In genomic region chr10:9699071-9699761, GRCm38 (mm10) we compare ENCODE assay signal across 15 mouse cellular contexts. TPM values are rescaled to one million over a fixed set of nuclear protein-coding genes. Genes with fewer than 3 reads are reported as not detected.
DNase-seq lines count a peak whose midpoint lies in the region; ATAC-seq and TF ChIP-seq lines count a peak whose summit lies in the region.
"Had no signal": no experiment of that assay in that cellular context is flagged by ENCODE, and none has a peak within 500 bp of the region (broad histone marks: within the 10 kb centered on the region; RNA-seq: fewer than 3 reads in every experiment).

No protein-coding gene starts in this region.

- H3K4me3 ChIP-seq in lung, embryonic 16.5 days (ENCODE audit: low read length) = no peak overlapping the region
- no peak overlapping the region for H3K4me3 ChIP-seq in heart, embryonic 10.5 days
- H3K4me3 ChIP-seq in stomach, postnatal 0 days (ENCODE audit: low read depth, low read length) = no peak overlapping the region
- H3K4me3 ChIP-seq: forebrain, embryonic 15.5 days; midbrain, embryonic 13.5 days had no signal

- intact Hi-C loops in heart, postnatal 25 days (cut with DNase I) = no loop called here

- H3K9ac ChIP-seq in lung, embryonic 16.5 days (ENCODE audit: low read length) = no peak overlapping the region
- H3K9ac ChIP-seq in stomach, postnatal 0 days (ENCODE audit: low read length) = no peak overlapping the region
- H3K9ac ChIP-seq: forebrain, embryonic 15.5 days; midbrain, embryonic 13.5 days had no signal

- H3K36me3 ChIP-seq in lung, embryonic 16.5 days (ENCODE audit: control insufficient read depth, insufficient read depth, low read length) = no peaks in the 10 kb centered on the region
- no peaks in the 10 kb centered on the region for H3K36me3 ChIP-seq in heart, embryonic 10.5 days
- H3K36me3 ChIP-seq in stomach, postnatal 0 days (ENCODE audit: control insufficient read depth, insufficient read depth, low read length) = no peaks in the 10 kb centered on the region
- H3K36me3 ChIP-seq: forebrain, embryonic 15.5 days; midbrain, embryonic 13.5 days had no signal

- H3K4me2 ChIP-seq in lung, embryonic 16.5 days (ENCODE audit: low read depth, low read length) = peak overlapping the region; percentile 37
- no peak overlapping the region for H3K4me2 ChIP-seq in stomach, postnatal 0 days (replicated peaks; ENCODE audit: low read depth)
- H3K4me2 ChIP-seq: forebrain, embryonic 15.5 days; midbrain, embryonic 13.5 days had no signal

- no peak overlapping the region for H3K27ac ChIP-seq in lung, embryonic 16.5 days (ENCODE audit: low read length)
- peak overlapping the region; percentile 57; the same call in 1 of the 2 replicates for H3K27ac ChIP-seq in heart, embryonic 10.5 days
- no peak overlapping the region; the same call in 1 of the 2 replicates for H3K27ac ChIP-seq in stomach, postnatal 0 days (replicated peaks)
- H3K27ac ChIP-seq: forebrain, embryonic 15.5 days; midbrain, embryonic 13.5 days had no signal

- no peaks in the 10 kb centered on the region for H3K4me1 ChIP-seq in lung, embryonic 16.5 days (replicated peaks; ENCODE audit: control insufficient read depth, insufficient read depth, low read length)
- no peaks in the 10 kb centered on the region for H3K4me1 ChIP-seq in heart, embryonic 10.5 days
- H3K4me1 ChIP-seq in stomach, postnatal 0 days (replicated peaks; ENCODE audit: control insufficient read depth, insufficient read depth) = no peaks in the 10 kb centered on the region

- no peak for TF ChIP-seq EP300 in stomach, postnatal 0 days (optimal IDR thresholded peaks at IDR 0.05)

- WGBS in lung, embryonic 16.5 days = 62% methylated on average over 22 of the region's 22 CpGs
- 58% methylated on average over 22 of the region's 22 CpGs for WGBS in heart, embryonic 10.5 days
- WGBS in stomach, postnatal 0 days = 61% methylated on average over 22 of the region's 22 CpGs

- DNase-seq in lung, postnatal 14 days = no peak
- DNase-seq in heart, embryonic 10.5 days (ENCODE audit: low spot score) = peak; percentile 80
- DNase-seq in heart, postnatal 25 days (ENCODE audit: low spot score) = peak; percentile 28
- DNase-seq in stomach, postnatal 0 days (ENCODE audit: low spot score) = peak; percentile 87
- no peak for DNase-seq in cerebellum, postnatal 36 days
- DNase-seq in thymus, adult 18-20 months = no peak
- DNase-seq in thymus, postnatal 25 days = no peak
- DNase-seq: gastrocnemius, postnatal 25 days; kidney, postnatal 25 days; layer of hippocampus, postnatal 36 days; lung, adult 2 months; thymus, adult 2 months had no signal

- TF ChIP-seq CTCF in stomach, postnatal 0 days (IDR thresholded peaks at IDR 0.05; ENCODE audit: low read depth) = no peak

- H3K9me3 ChIP-seq in lung, embryonic 16.5 days (ENCODE audit: control insufficient read depth, low read length) = no peaks in the 10 kb centered on the region
- no peaks in the 10 kb centered on the region for H3K9me3 ChIP-seq in heart, embryonic 10.5 days
- no peaks in the 10 kb centered on the region for H3K9me3 ChIP-seq in stomach, postnatal 0 days (ENCODE audit: control insufficient read depth, low read length)
- H3K9me3 ChIP-seq: forebrain, embryonic 15.5 days; midbrain, embryonic 13.5 days had no signal

- no peak for ATAC-seq in lung, embryonic 16.5 days (ENCODE audit: low read depth)
- ATAC-seq in stomach, postnatal 0 days (ENCODE audit: low FRiP score, low TSS enrichment) = peak; percentile 99
- ATAC-seq: forebrain, embryonic 15.5 days; midbrain, embryonic 13.5 days had no signal

- no peaks in the 10 kb centered on the region for H3K27me3 ChIP-seq in lung, embryonic 16.5 days (ENCODE audit: control insufficient read depth, insufficient read depth, low read depth, low read length)
- no peaks in the 10 kb centered on the region for H3K27me3 ChIP-seq in heart, embryonic 10.5 days (ENCODE audit: insufficient read depth, poor library complexity, severe bottlenecking)
- no peaks in the 10 kb centered on the region for H3K27me3 ChIP-seq in stomach, postnatal 0 days (ENCODE audit: control insufficient read depth, insufficient read depth, low read length)
- H3K27me3 ChIP-seq: forebrain, embryonic 15.5 days; midbrain, embryonic 13.5 days had no signal

RNA-seq across cellular contexts. Expression of gene Samd5, which starts 24.2 kb away (rescaled TPM):
- polyA plus RNA-seq in lung, embryonic 16.5 days (2015; fragmentation: Nextera tagmentation; extraction: Ambion mirVana) = 7.6 and 8.9 TPM in 2 replicates
- 2.9 and 3.7 TPM in 2 replicates for polyA plus RNA-seq in heart, embryonic 10.5 days (2016; fragmentation: Nextera tagmentation; extraction: Ambion mirVana)
- 1 to 10 TPM; 3.4 to 5.3 TPM for total RNA-seq in heart, postnatal 25 days (2021)
- 4.6 and 4.7 TPM in 2 replicates for polyA plus RNA-seq in stomach, postnatal 0 days (2015; fragmentation: Nextera tagmentation; extraction: Ambion mirVana)

Comparison
In these comparisons a context has a peak if more than half of its experiments do, and no peak if none do; other contexts are left out.
1. DNase-seq: peak in heart, embryonic 10.5 days (single experiment), heart, postnatal 25 days (single experiment) and stomach, postnatal 0 days (single experiment); none in lung, postnatal 14 days (single experiment), cerebellum, postnatal 36 days (0 of 2), thymus, adult 18-20 months (0 of 2) and thymus, postnatal 25 days (single experiment).